Mouse (Mus musculus) G1E (cell line): ENCODE results near the gene Cfap65.

ENCODE experiments used
- CTCF ChIP-seq: IDR thresholded peaks from 2 replicates; pipeline ENCODE4 v1.5.1; 2012; ENCODE audit warnings: low read depth, low read length, inconsistent platforms, mixed read lengths
- GATA1 ChIP-seq: IDR thresholded peaks from 2 replicates; pipeline ENCODE4 v1.6.1; 2012; ENCODE audit warnings: borderline replicate concordance, low read length, inconsistent platforms, mixed read lengths
- GATA2 ChIP-seq: IDR thresholded peaks from 2 replicates; pipeline ENCODE4 v1.6.1; 2012; ENCODE audit warnings: low read depth, low read length, inconsistent platforms, borderline replicate concordance
- POLR2AphosphoS5 ChIP-seq: IDR thresholded peaks from 2 replicates; pipeline ENCODE4 v1.6.1; 2012; ENCODE audit warnings: low read depth, low read length, inconsistent platforms; ENCODE audit not compliant: insufficient replicate concordance
- TAL1 ChIP-seq: conservative IDR thresholded peaks from 2 replicates; pipeline ENCODE4 v1.6.1; 2012; ENCODE audit warnings: low read depth, low read length, inconsistent platforms, mixed read lengths

- TF ChIP-seq POLR2AphosphoS5 (no peak), CTCF (no peak), GATA1 (no peak), GATA2 (no peak), TAL1 (no peak)
These were observed 10.9 kb downstream of the Cfap65 start for GRCm38 (mm10) chr1:74924464-74924863.
